Comparison of ENCODE assay signal across 10 mouse cellular contexts in genomic region chr8:120513638-120514461, GRCm38 (mm10).
DNase-seq lines count a peak whose midpoint lies in the region; ATAC-seq and TF ChIP-seq lines count a peak whose summit lies in the region.
"Had no signal": no experiment of that assay in that cellular context is flagged by ENCODE, and none has a peak within 500 bp of the region (broad histone marks: within the 10 kb centered on the region; RNA-seq: fewer than 3 reads in every experiment).

No protein-coding gene starts in this region.

- WGBS in neural tube, embryonic 11.5 days: 6% methylated on average over 25 of the region's 26 CpGs
- 3% methylated on average over 26 of the region's 26 CpGs for WGBS in forebrain, embryonic 10.5 days
- WGBS in limb, embryonic 14.5 days: 14% methylated on average over 26 of the region's 26 CpGs

- TF ChIP-seq POLR2A in limb, embryonic 14.5 days (IDR thresholded peaks at IDR 0.05; ENCODE audit: borderline replicate concordance, extremely low read depth, insufficient read depth, insufficient read length): no peak

- peak overlapping the region; percentile 83 for H3K27ac ChIP-seq in neural tube, embryonic 11.5 days (ENCODE audit: low read depth, low read length)
- H3K27ac ChIP-seq in forebrain, embryonic 10.5 days: peak overlapping the region; percentile 83
- H3K27ac ChIP-seq in limb, embryonic 14.5 days (replicated peaks; ENCODE audit: low read depth, low read length): 0 out of 2 replicates have a peak overlapping the region, but pooled peaks have one; percentile 33
- H3K27ac ChIP-seq: lung, embryonic 15.5 days had no signal

- no peaks in the 10 kb centered on the region for H3K9me3 ChIP-seq in neural tube, embryonic 11.5 days (ENCODE audit: control insufficient read depth, low read length)
- no peaks in the 10 kb centered on the region for H3K9me3 ChIP-seq in forebrain, embryonic 10.5 days
- H3K9me3 ChIP-seq in limb, embryonic 14.5 days (ENCODE audit: control insufficient read depth, low read length): no peaks in the 10 kb centered on the region
- H3K9me3 ChIP-seq: lung, embryonic 15.5 days had no signal

- H3K4me1 ChIP-seq in neural tube, embryonic 11.5 days (ENCODE audit: control insufficient read depth, insufficient read depth, low read length): peaks cover 99% of the 10 kb centered on the region
- H3K4me1 ChIP-seq in forebrain, embryonic 10.5 days: peaks cover 100% of the 10 kb centered on the region
- H3K4me1 ChIP-seq in limb, embryonic 14.5 days (ENCODE audit: control insufficient read depth, insufficient read depth, low read length): peaks cover 79% of the 10 kb centered on the region

- ATAC-seq in neural tube, embryonic 11.5 days (ENCODE audit: insufficient read depth, low FRiP score, low TSS enrichment): peak; percentile 41
- ATAC-seq in limb, embryonic 14.5 days (ENCODE audit: low FRiP score, low read depth): 0 out of 2 replicates have a peak, but pooled peaks have one; percentile 27

- H3K9ac ChIP-seq in neural tube, embryonic 11.5 days (ENCODE audit: low read length): peak overlapping the region; percentile 33
- H3K9ac ChIP-seq in limb, embryonic 14.5 days (ENCODE audit: low read depth, low read length, severe bottlenecking): no peak overlapping the region
- H3K9ac ChIP-seq: lung, embryonic 15.5 days had no signal

- H3K4me3 ChIP-seq in neural tube, embryonic 11.5 days (ENCODE audit: low read depth, low read length): no peak overlapping the region
- peak overlapping the region; percentile 35 for H3K4me3 ChIP-seq in forebrain, embryonic 10.5 days
- no peak overlapping the region for H3K4me3 ChIP-seq in limb, embryonic 14.5 days (replicated peaks; ENCODE audit: low read length)
- H3K4me3 ChIP-seq: lung, embryonic 15.5 days had no signal

- H3K36me3 ChIP-seq in neural tube, embryonic 11.5 days (ENCODE audit: control insufficient read depth, insufficient read depth, low read length): no peaks in the 10 kb centered on the region
- H3K36me3 ChIP-seq in forebrain, embryonic 10.5 days (replicated peaks): no peaks in the 10 kb centered on the region
- H3K36me3 ChIP-seq in limb, embryonic 14.5 days (ENCODE audit: control insufficient read depth, insufficient read depth, low read length): no peaks in the 10 kb centered on the region
- H3K36me3 ChIP-seq: lung, embryonic 15.5 days had no signal

- H3K27me3 ChIP-seq in neural tube, embryonic 11.5 days (ENCODE audit: control insufficient read depth, insufficient read depth, low read length): no peaks in the 10 kb centered on the region
- H3K27me3 ChIP-seq in forebrain, embryonic 10.5 days (ENCODE audit: poor library complexity, severe bottlenecking): peaks cover 96% of the 10 kb centered on the region
- no peaks in the 10 kb centered on the region for H3K27me3 ChIP-seq in limb, embryonic 14.5 days (ENCODE audit: control insufficient read depth, insufficient read depth, low read length)
- H3K27me3 ChIP-seq: lung, embryonic 15.5 days had no signal

- DNase-seq in neural tube, embryonic 11.5 days (ENCODE audit: low spot score): peak; percentile 70
- no peak for DNase-seq in neural tube, embryonic 10.5 days (ENCODE audit: extremely low spot score, low spot score)
- peak; percentile 73 for DNase-seq in forebrain, embryonic 10.5 days (ENCODE audit: extremely low spot score, low spot score)
- DNase-seq in limb, embryonic 14.5 days (ENCODE audit: low spot score): no peak
- peak; percentile 73 for DNase-seq in thymus, postnatal 4 days
- DNase-seq in adrenal gland, postnatal 36 days: no peak
- no peak for DNase-seq in left cerebral cortex, adult 8-10 months (ENCODE audit: low spot score in 2 of 2)
- DNase-seq in urinary bladder, postnatal 36 days (ENCODE audit: low spot score in 2 of 2): no peak
- DNase-seq: kidney, adult 9 months had no signal

- peak overlapping the region; percentile 29 for H3K4me2 ChIP-seq in neural tube, embryonic 11.5 days (ENCODE audit: low read depth)
- peak overlapping the region; percentile 13; the same call in 1 of the 2 replicates for H3K4me2 ChIP-seq in limb, embryonic 14.5 days (replicated peaks; ENCODE audit: low read depth, low read length, severe bottlenecking)
- H3K4me2 ChIP-seq: lung, embryonic 15.5 days had no signal

Comparison
In these comparisons a context has a peak if more than half of its experiments do, and no peak if none do; other contexts are left out.
1. DNase-seq: peak in neural tube, embryonic 11.5 days (single experiment), forebrain, embryonic 10.5 days (single experiment) and thymus, postnatal 4 days (single experiment); none in neural tube, embryonic 10.5 days (single experiment), limb, embryonic 14.5 days (single experiment), adrenal gland, postnatal 36 days (0 of 2), left cerebral cortex, adult 8-10 months (0 of 2) and urinary bladder, postnatal 36 days (0 of 2).
2. H3K27ac ChIP-seq: peak in every context shown above with its lines; median percentile 83 in neural tube, embryonic 11.5 days; 83 in forebrain, embryonic 10.5 days; 33 in limb, embryonic 14.5 days.